Mouse (Mus musculus) testis, adult 2 months (tissue): ENCODE data around the gene Prm3.

Experiments used
- CTCF ChIP-seq: fragments of 200-500 bp; IDR thresholded peaks from 2 replicates; pipeline ENCODE4 v1.5.1; 2012; ENCODE audit warnings: low read depth, mild to moderate bottlenecking, inconsistent platforms, low read length, moderate library complexity; ENCODE audit not compliant: control insufficient read depth, insufficient read depth, insufficient replicate concordance
- POLR2A ChIP-seq: fragments of 200-500 bp; IDR thresholded peaks from 2 replicates; pipeline ENCODE4 v1.6.1; 2012; ENCODE audit warnings: low read depth, mild to moderate bottlenecking, inconsistent platforms, low read length, moderate library complexity; ENCODE audit not compliant: control insufficient read depth

- TF ChIP-seq CTCF = no peak
- no peak for TF ChIP-seq POLR2A
Measured at GRCm38 (mm10) chr16:10788866-10789265, 1.8 kb downstream of the Prm3 start.
